Mouse (Mus musculus) embryonic facial prominence, embryonic 15.5 days (tissue): ENCODE results near the gene Atp2c2. TPM values are rescaled to one million over a fixed set of nuclear protein-coding genes. Genes with fewer than 3 reads are reported as not detected.

Experiments
- ATAC-seq: fragments of 200-750 bp; cut with Nextera tagmentation; 2 replicates; pipeline ENCODE4 v1.8.0; 2017; ENCODE audit warnings: low read depth, moderate TSS enrichment; ENCODE audit not compliant: insufficient number of reproducible peaks, low FRiP score, low TSS enrichment
- H3K27ac ChIP-seq: fragments of 300-500 bp; sonication (generic); replicated peaks from 2 replicates; pipeline ENCODE4 v1.5.1; 2015; ENCODE audit warnings: mild to moderate bottlenecking, inconsistent platforms
- H3K27me3 ChIP-seq: fragments of 300-500 bp; sonication (generic); 2 replicates; pipeline ENCODE4 v1.6.1; 2015; ENCODE audit warnings: inconsistent platforms
- H3K36me3 ChIP-seq: fragments of 300-500 bp; sonication (generic); 2 replicates; pipeline ENCODE4 v1.6.1; 2015; ENCODE audit warnings: mild to moderate bottlenecking, inconsistent platforms
- H3K4me1 ChIP-seq: fragments of 300-500 bp; sonication (generic); 2 replicates; pipeline ENCODE4 v1.6.1; 2015; ENCODE audit warnings: inconsistent platforms
- H3K4me2 ChIP-seq: fragments of 300-500 bp; sonication (generic); replicated peaks from 2 replicates; pipeline ENCODE4 v1.6.1; 2015; ENCODE audit warnings: mild to moderate bottlenecking, inconsistent platforms
- H3K4me3 ChIP-seq: fragments of 300-500 bp; sonication (generic); replicated peaks from 2 replicates; pipeline ENCODE4 v1.5.1; 2015; ENCODE audit warnings: mild to moderate bottlenecking, inconsistent platforms
- H3K9ac ChIP-seq: fragments of 300-500 bp; sonication (generic); 2 replicates; pipeline ENCODE4 v1.6.1; 2015; ENCODE audit warnings: inconsistent platforms
- H3K9me3 ChIP-seq: fragments of 300-500 bp; sonication (generic); replicated peaks from 2 replicates; pipeline ENCODE4 v1.6.1; 2016; ENCODE audit warnings: inconsistent platforms
- WGBS: fragments of 180-500 bp; shearing (Covaris S2); methylation state at CpG from one replicate; pipeline ENCODE4 v1.1.7; 2015; 5-methylcytosine and 5-hydroxymethylcytosine counted together
- polyA plus RNA-seq: library from polyadenylated mRNA; unstranded; fragments of >200 nt; fragmentation: Nextera tagmentation; extraction: Ambion mirVana; gene quantifications from 2 replicates; pipeline ENCODE4 v1.2.1, GENCODE M21; 2015

Gene Atp2c2
- polyA plus RNA-seq, 1 experiment from 2014 or later: 6.5 TPM

- peaks cover 17% of the 10 kb centered on the region for H3K4me1 ChIP-seq
Measured at GRCm38 (mm10) chr8:119805275-119805674, 105.5 kb downstream of the Atp2c2 start.

GRCm38 (mm10) chr8:119806422-119807263, 106.8 kb downstream of the Atp2c2 start:
- Histone ChIP-seq H3K4me1 (peaks cover 11% of the 10 kb centered on the region), H3K4me3 (no peak overlapping the region), H3K27ac (no peak overlapping the region; the same call in 1 of the 2 replicates), H3K9me3 (no peaks in the 10 kb centered on the region), H3K27me3 (no peaks in the 10 kb centered on the region), H3K4me2 (no peak overlapping the region), H3K36me3 (peaks cover 11% of the 10 kb centered on the region), H3K9ac (no peak overlapping the region)
- ATAC-seq: 0 out of 2 replicates have a peak, but pooled peaks have one; percentile 23
- 61% methylated on average over 14 of the region's 14 CpGs for WGBS

More at GRCm38 (mm10) chr8:119805275-119805674, 105.5 kb downstream of the Atp2c2 start:
- Histone ChIP-seq H3K27ac (no peak overlapping the region), H3K36me3 (peaks cover 11% of the 10 kb centered on the region), H3K27me3 (no peaks in the 10 kb centered on the region), H3K4me2 (no peak overlapping the region), H3K9ac (no peak overlapping the region), H3K9me3 (no peaks in the 10 kb centered on the region), H3K4me3 (no peak overlapping the region)
- ATAC-seq: no peak
- WGBS: 61% methylated on average over 8 of the region's 8 CpGs

Other genes starting within 250 kb of the Atp2c2 start
- gene Slc38a8, start 198.3 kb upstream of the Atp2c2 start, polyA plus RNA-seq: 0.09 and 0.30 TPM in 2 replicates
- gene Mbtps1, start 141.3 kb upstream of the Atp2c2 start, polyA plus RNA-seq: 118 TPM in 2 replicates
- gene Hsdl1, start 124.8 kb upstream of the Atp2c2 start, polyA plus RNA-seq: 30.0 and 31.1 TPM in 2 replicates
- 2.9 and 6.8 TPM in 2 replicates for gene Dnaaf1, start 124.8 kb upstream of the Atp2c2 start, polyA plus RNA-seq
- gene Taf1c, start 94.8 kb upstream of the Atp2c2 start, polyA plus RNA-seq: 11.8 and 13.3 TPM in 2 replicates
- gene Adad2, start 87.3 kb upstream of the Atp2c2 start, polyA plus RNA-seq: 0.14 and 0.24 TPM in 2 replicates
- gene Kcng4, start 64.3 kb upstream of the Atp2c2 start, polyA plus RNA-seq: 0.43 and 0.55 TPM in 2 replicates
- 2.0 and 2.6 TPM in 2 replicates for gene Wfdc1, start 33.6 kb upstream of the Atp2c2 start, polyA plus RNA-seq
- 12.6 and 13.4 TPM in 2 replicates for gene Tldc1, start 78.4 kb downstream of the Atp2c2 start, polyA plus RNA-seq
- 76.6 and 105 TPM in 2 replicates for gene Cotl1, start 140.5 kb downstream of the Atp2c2 start, polyA plus RNA-seq
- 13.7 and 14.1 TPM in 2 replicates for gene Klhl36, start 162.3 kb downstream of the Atp2c2 start, polyA plus RNA-seq
- gene Usp10, start 210.4 kb downstream of the Atp2c2 start, polyA plus RNA-seq: 111 and 114 TPM in 2 replicates
- gene Gm20388, start 210.8 kb downstream of the Atp2c2 start, polyA plus RNA-seq: 5.9 and 8.0 TPM in 2 replicates